Mouse (Mus musculus) forebrain, embryonic 14.5 days (tissue): ENCODE results near the gene Gm28048. TPM values are rescaled to one million over a fixed set of nuclear protein-coding genes. Genes with fewer than 3 reads are reported as not detected.
A peak's percentile ranks its signal among the peaks of the same experiment; 100 is the strongest.

Source experiments
- ATAC-seq: fragments of 200-750 bp; cut with Nextera tagmentation; 2 replicates; pipeline ENCODE4 v1.8.0; 2017; ENCODE audit warnings: mild to moderate bottlenecking, moderate library complexity
- DNase-seq: peaks from one replicate; pipeline ENCODE4 v3.0.0-alpha.2; 2015; ENCODE audit warnings: low spot score
- H3K27ac ChIP-seq: fragments of 300-500 bp; sonication (generic); 2 replicates; pipeline ENCODE4 v1.5.1; 2014; ENCODE audit warnings: low read depth, mild to moderate bottlenecking, control low read depth, low read length, moderate library complexity
- H3K27me3 ChIP-seq: fragments of 300-500 bp; sonication (generic); replicated peaks from 2 replicates; pipeline ENCODE4 v1.6.1; 2014; ENCODE audit warnings: low read length, control low read depth, mixed read lengths; ENCODE audit not compliant: control insufficient read depth, insufficient read depth
- H3K36me3 ChIP-seq: fragments of 300-500 bp; sonication (generic); 2 replicates; pipeline ENCODE4 v1.6.1; 2014; ENCODE audit warnings: low read length, control low read depth; ENCODE audit not compliant: control insufficient read depth, insufficient read depth
- H3K4me1 ChIP-seq: fragments of 300-500 bp; sonication (generic); 2 replicates; pipeline ENCODE4 v1.6.1; 2014; ENCODE audit warnings: antibody characterized with exemption, low read length, control low read depth; ENCODE audit not compliant: control insufficient read depth, insufficient read depth
- H3K4me2 ChIP-seq: fragments of 300-500 bp; sonication (generic); 2 replicates; pipeline ENCODE4 v1.6.1; 2014; ENCODE audit warnings: mild to moderate bottlenecking, control low read depth, low read length
- H3K4me3 ChIP-seq: fragments of 300-500 bp; sonication (generic); 2 replicates; pipeline ENCODE4 v1.5.1; 2014; ENCODE audit warnings: low read depth, low read length, control low read depth
- H3K9ac ChIP-seq: fragments of 300-500 bp; sonication (generic); 2 replicates; pipeline ENCODE4 v1.6.1; 2014; ENCODE audit warnings: mild to moderate bottlenecking, low read length, control low read depth, moderate library complexity
- H3K9me3 ChIP-seq: fragments of 300-500 bp; sonication (generic); replicated peaks from 2 replicates; pipeline ENCODE4 v1.6.1; 2016; ENCODE audit warnings: low read length, control low read depth, mixed read lengths; ENCODE audit not compliant: control insufficient read depth
- WGBS: fragments of 180-500 bp; shearing (Covaris S2); extraction: QIAGEN DNeasy Blood & Tissue Kit; methylation state at CpG from one replicate; pipeline ENCODE4 v1.1.7; 2014; 5-methylcytosine and 5-hydroxymethylcytosine counted together
- polyA plus RNA-seq: library from polyadenylated mRNA; unstranded; fragments of >200 nt; fragmentation: Nextera tagmentation; extraction: Ambion mirVana; gene quantifications from 2 replicates; pipeline ENCODE4 v1.2.1, GENCODE M21; 2014

Gm28048 gene
- polyA plus RNA-seq = 4.0 and 4.3 TPM in 2 replicates

DNA sequence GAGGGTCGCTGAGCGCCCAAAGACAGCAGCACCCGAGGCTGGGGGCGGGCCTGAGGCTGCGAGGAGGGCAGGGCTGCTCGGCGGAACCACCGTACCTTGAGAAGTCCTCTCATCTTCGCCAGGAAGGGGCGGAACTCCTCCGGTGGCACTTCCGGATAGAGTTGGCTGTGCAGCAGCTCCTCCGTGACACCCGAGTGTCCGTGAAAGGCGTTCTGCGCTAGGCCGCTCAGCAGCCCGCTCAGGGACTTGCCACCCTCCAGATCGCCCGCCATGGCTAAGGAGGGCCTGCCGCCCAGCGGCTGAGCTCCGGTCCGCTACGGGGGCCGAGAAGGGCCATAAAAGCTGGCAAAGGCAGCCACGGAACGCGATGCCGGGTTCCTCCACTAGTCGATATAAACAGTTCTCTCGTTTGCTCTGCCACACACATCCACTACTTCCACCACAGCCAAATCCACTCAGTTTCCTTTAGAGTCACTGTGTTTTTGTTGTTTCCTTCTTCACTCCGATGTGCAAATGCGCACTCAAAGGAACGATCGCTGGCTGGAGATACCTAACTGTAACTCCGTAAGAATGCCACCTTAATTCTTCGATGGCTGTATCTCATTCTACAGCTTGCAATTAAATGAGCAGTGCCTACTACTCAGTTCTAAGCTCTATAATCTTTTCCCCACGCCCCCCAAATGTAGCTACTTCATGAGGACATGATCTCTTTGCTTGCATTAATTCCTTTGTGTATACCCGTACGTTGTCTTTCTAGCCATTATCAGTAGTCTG lies at the start of gene Gm28048, which contains the start of gene Commd1:
Gene Gm28048 (minus strand): TSS at position 107 of the 774 bp plus-strand sequence.
Gene Commd1 (minus strand): TSS at position 399 of the 774 bp plus-strand sequence.
- ATAC-seq (peak; percentile 92), DNase-seq (peak; percentile 96)
- Histone ChIP-seq H3K4me2 (peak within 1 kb of the TSS; percentile 79), H3K4me1 (peaks cover 9% of the 10 kb centered on the region), H3K9me3 (no peaks in the 10 kb centered on the region), H3K27ac (peak within 1 kb of the TSS; percentile 93), H3K4me3 (peak within 1 kb of the TSS; percentile 57), H3K9ac (peak within 1 kb of the TSS; percentile 71), H3K36me3 (peaks cover 12% of the 10 kb centered on the region), H3K27me3 (no peaks in the 10 kb centered on the region)
- WGBS = 2% methylated on average over 42 of the region's 42 CpGs

DNA sequence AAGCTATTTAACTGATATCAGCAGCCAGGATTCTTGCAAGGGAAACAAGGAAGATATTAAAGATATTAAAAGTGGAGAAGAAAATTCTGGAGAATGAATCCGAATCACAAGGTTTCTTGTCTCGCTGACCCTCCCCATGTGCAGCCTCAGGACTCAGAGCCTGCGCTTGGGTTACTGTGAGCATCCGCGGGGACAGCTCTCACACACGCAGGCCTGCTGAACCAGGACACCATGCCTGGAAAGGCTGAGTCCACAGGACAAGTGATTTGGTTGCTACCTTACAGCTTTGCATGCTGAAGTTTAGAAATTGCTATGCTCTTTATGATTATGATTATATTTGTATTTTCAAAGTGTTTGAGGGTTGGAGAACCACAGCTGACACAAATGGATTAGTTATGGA lies 47.5 kb upstream of the Gm28048 start:
- Histone ChIP-seq H3K9ac (no peak overlapping the region), H3K4me1 (no peaks in the 10 kb centered on the region), H3K4me2 (no peak overlapping the region), H3K9me3 (no peaks in the 10 kb centered on the region), H3K27me3 (no peaks in the 10 kb centered on the region), H3K4me3 (no peak overlapping the region), H3K36me3 (no peaks in the 10 kb centered on the region), H3K27ac (no peak overlapping the region)
- DNase-seq (no peak), ATAC-seq (no peak)
- 80% methylated on average over 6 of the region's 6 CpGs for WGBS

- Histone ChIP-seq H3K9me3 (no peaks in the 10 kb centered on the region), H3K36me3 (no peaks in the 10 kb centered on the region), H3K27me3 (no peaks in the 10 kb centered on the region), H3K9ac (no peak overlapping the region), H3K4me3 (no peak overlapping the region), H3K4me2 (no peak overlapping the region), H3K27ac (no peak overlapping the region), H3K4me1 (no peaks in the 10 kb centered on the region)
- DNase-seq (no peak), ATAC-seq (no peak)
- 69% methylated on average over 3 of the region's 3 CpGs for WGBS
Observed at GRCm38 (mm10) chr11:23028957-23029356, 47.1 kb upstream of the Gm28048 start.

GRCm38 (mm10) chr11:23024169-23024568 lies 42.3 kb upstream of the Gm28048 start:
- no peak overlapping the region for H3K4me2 ChIP-seq
- no peak overlapping the region for H3K9ac ChIP-seq
- H3K9me3 ChIP-seq = no peaks in the 10 kb centered on the region
- H3K36me3 ChIP-seq = no peaks in the 10 kb centered on the region
- H3K4me3 ChIP-seq = no peak overlapping the region
- no peaks in the 10 kb centered on the region for H3K27me3 ChIP-seq
- DNase-seq (no peak), ATAC-seq (no peak)
- WGBS = 62% methylated on average over 3 of the region's 3 CpGs
- H3K27ac ChIP-seq = no peak overlapping the region
- H3K4me1 ChIP-seq = no peaks in the 10 kb centered on the region

DNA sequence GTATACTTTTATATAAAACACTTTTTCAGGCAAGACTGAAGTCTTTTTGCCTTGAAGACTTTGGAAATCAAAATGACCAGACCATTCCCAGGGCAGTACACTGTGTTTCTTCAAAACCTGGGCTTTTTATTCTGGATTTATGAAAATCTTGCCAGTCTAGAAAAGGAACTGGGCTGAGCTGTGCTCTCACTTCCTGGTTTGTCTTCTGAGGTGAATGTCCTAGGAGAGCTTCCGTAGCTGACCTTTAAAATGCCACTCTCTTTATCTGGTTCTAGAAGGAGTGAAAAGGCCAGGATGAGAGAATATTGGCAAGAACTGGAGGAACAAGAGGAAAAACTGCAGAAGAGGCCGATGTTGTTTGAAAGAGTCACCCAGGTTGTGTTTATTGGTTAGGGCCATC lies 41.3 kb upstream of the Gm28048 start:
- Histone ChIP-seq H3K4me3 (no peak overlapping the region), H3K4me1 (no peaks in the 10 kb centered on the region), H3K27ac (no peak overlapping the region), H3K27me3 (no peaks in the 10 kb centered on the region), H3K36me3 (no peaks in the 10 kb centered on the region), H3K9ac (no peak overlapping the region), H3K4me2 (no peak overlapping the region), H3K9me3 (no peaks in the 10 kb centered on the region)
- WGBS = 94% methylated on average over 2 of the region's 2 CpGs
- no peak for ATAC-seq
- no peak for DNase-seq

DNA sequence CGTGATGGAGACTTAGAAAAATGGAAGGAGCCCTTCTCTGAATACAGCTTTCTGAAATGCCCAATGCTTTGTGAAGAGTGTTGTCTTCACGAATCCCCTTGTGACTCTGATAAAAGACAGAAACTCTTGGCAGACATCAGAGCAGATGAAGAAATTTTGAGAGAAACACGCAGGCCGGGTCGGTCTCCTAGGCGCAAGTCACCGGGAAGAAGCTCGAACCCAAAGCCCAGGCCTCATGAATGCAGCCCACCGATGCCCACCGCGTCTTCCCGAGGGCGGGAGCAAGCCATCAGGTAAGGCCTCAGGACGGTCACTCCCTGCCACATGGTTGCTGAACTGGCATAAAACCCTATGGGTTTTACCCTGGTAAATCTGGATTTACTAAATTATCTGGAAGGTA lies 39.0 kb upstream of the Gm28048 start:
- no peak overlapping the region for H3K27ac ChIP-seq
- ATAC-seq = no peak
- H3K4me3 ChIP-seq = no peak overlapping the region
- no peaks in the 10 kb centered on the region for H3K4me1 ChIP-seq
- DNase-seq = no peak
- no peak overlapping the region for H3K9ac ChIP-seq
- no peaks in the 10 kb centered on the region for H3K27me3 ChIP-seq
- H3K9me3 ChIP-seq = no peaks in the 10 kb centered on the region
- H3K36me3 ChIP-seq = no peaks in the 10 kb centered on the region
- 96% methylated on average over 14 of the region's 14 CpGs for WGBS
- no peak overlapping the region for H3K4me2 ChIP-seq

GRCm38 (mm10) chr11:23020116-23020770 lies 38.4 kb upstream of the Gm28048 start:
- Histone ChIP-seq H3K27me3 (no peaks in the 10 kb centered on the region), H3K9ac (no peak overlapping the region), H3K27ac (no peak overlapping the region), H3K4me1 (no peaks in the 10 kb centered on the region), H3K9me3 (no peaks in the 10 kb centered on the region), H3K4me2 (no peak overlapping the region), H3K4me3 (no peak overlapping the region), H3K36me3 (no peaks in the 10 kb centered on the region)
- ATAC-seq = no peak
- WGBS = 74% methylated on average over 24 of the region's 24 CpGs
- no peak for DNase-seq

DNA sequence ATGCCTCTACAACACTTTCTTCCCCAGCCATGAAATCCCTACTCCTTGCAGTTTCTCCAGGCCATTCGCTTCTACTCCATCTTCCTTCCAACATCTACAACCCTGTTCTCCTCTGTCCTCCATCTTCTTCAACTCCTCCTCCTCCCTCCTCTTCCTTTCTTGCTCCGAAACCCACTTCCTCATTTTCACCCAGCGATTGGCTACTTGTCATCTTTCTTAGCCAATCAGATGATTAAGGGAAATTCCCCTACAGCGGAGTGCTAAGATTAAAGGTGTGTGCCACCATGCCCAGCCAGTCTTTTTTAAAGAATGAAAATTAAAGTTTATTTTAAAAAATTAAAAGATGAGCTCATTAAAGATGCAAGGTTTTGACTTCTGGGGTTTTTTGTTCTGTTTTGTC lies 36.1 kb upstream of the Gm28048 start:
- Histone ChIP-seq H3K36me3 (no peaks in the 10 kb centered on the region), H3K27ac (no peak overlapping the region), H3K4me1 (no peaks in the 10 kb centered on the region), H3K4me3 (no peak overlapping the region), H3K27me3 (no peaks in the 10 kb centered on the region), H3K9ac (no peak overlapping the region), H3K4me2 (no peak overlapping the region), H3K9me3 (no peaks in the 10 kb centered on the region)
- DNase-seq = no peak
- WGBS = 95% methylated on average over 4 of the region's 4 CpGs
- ATAC-seq = no peak

- Histone ChIP-seq H3K4me2 (no peak overlapping the region), H3K4me3 (no peak overlapping the region), H3K4me1 (no peaks in the 10 kb centered on the region), H3K9me3 (no peaks in the 10 kb centered on the region), H3K27me3 (no peaks in the 10 kb centered on the region), H3K27ac (no peak overlapping the region), H3K36me3 (no peaks in the 10 kb centered on the region), H3K9ac (no peak overlapping the region)
- WGBS = 67% methylated on average over 6 of the region's 6 CpGs
- DNase-seq = no peak
- no peak for ATAC-seq
Observed at GRCm38 (mm10) chr11:23014996-23015395, 33.1 kb upstream of the Gm28048 start.
